Mouse (Mus musculus): Measurements from ENCODE around the gene Rgl3.

DNA sequence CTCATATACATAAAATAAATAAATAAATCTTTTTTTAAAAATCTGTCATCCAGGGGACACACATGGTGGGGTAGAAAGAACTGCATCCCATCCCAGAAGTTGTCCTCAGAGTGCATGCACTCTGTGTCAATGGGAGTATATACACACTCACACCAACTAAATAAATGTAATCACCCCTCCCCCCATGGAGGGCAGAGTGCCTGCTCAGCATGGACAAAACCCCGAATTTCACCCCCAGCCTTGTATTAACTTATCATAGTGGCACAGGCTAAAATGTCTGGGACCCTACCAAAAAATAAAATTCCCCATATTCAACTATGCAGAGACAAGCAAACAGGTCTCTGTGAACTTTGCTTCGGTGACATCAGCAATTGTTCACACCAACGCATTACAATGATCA lies 34.6 kb downstream of the Rgl3 start:
- TF ChIP-seq CTCF (IDR thresholded peaks at IDR 0.05; ENCODE audit: low read depth) (no peak), EP300 (IDR thresholded peaks at IDR 0.05; ENCODE audit: low read depth) (no peak)

All from heart, postnatal 0 days (tissue).